Mouse (Mus musculus) adrenal gland, adult 18-20 months (tissue): ENCODE measurements around the gene Rps16. TPM values are rescaled to one million over a fixed set of nuclear protein-coding genes. Genes with fewer than 3 reads are reported as not detected.
A peak's percentile ranks its signal among the peaks of the same experiment; 100 is the strongest.

Experiments used
- DNase-seq, 2 experiments: peaks; one replicate each; pipeline ENCODE4 v3.0.0; 2021 to 2022; ENCODE audit warnings: low spot score in 2 of 2
- total RNA-seq, 2 experiments: library from RNA; stranded (reverse); gene quantifications; 1 replicate in 1 of 2; 2 replicates in 1 of 2; pipeline ENCODE4 v1.2.3; 2021

Rps16 gene
- total RNA-seq, 2 experiments from 2014 or later: 983 to 986 TPM

- peak; percentile 99 for DNase-seq
These were observed 22.0 kb downstream of the Rps16 start, which contains the start of gene Plekhg2 for GRCm38 (mm10) chr7:28372251-28373108. Plekhg2 (minus strand) TSS chr7:28372599.

- DNase-seq: peak; percentile 68 to 75
These were observed 22.7 kb downstream of the Rps16 start for GRCm38 (mm10) chr7:28373131-28373581.

DNA sequence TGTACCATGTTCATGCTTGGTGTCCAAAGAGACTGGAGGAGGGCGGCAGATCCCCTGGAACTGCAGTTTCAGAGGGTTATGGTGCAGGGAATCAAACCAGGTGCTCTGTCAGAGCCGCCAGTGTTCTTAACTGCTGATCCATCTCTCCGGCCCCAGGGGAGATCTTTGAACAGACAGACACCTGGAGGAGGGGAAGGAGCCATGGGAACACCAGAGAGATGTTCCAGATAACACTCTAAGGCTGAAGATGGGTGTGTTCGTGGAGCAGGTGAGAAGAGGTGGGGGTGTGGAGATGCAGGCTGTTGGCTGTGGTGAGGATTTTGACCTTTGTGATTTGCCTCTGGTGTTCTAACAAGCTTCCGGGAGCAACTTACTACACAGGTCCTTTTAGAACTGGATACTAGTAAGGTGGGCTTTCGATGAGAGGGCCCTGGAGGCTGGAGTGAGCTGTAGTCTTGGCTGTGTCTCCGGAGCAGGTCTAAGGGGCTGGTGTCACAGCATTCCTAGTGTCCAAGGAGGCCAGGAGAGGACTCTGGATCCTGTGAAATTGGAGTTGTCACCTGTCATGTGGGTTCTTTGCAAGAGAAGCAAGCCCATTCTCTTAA, 23.5 kb downstream of the Rps16 start:
- DNase-seq: no peak

- DNase-seq: no peak
These were observed 24.2 kb downstream of the Rps16 start for GRCm38 (mm10) chr7:28374647-28375046.

DNA sequence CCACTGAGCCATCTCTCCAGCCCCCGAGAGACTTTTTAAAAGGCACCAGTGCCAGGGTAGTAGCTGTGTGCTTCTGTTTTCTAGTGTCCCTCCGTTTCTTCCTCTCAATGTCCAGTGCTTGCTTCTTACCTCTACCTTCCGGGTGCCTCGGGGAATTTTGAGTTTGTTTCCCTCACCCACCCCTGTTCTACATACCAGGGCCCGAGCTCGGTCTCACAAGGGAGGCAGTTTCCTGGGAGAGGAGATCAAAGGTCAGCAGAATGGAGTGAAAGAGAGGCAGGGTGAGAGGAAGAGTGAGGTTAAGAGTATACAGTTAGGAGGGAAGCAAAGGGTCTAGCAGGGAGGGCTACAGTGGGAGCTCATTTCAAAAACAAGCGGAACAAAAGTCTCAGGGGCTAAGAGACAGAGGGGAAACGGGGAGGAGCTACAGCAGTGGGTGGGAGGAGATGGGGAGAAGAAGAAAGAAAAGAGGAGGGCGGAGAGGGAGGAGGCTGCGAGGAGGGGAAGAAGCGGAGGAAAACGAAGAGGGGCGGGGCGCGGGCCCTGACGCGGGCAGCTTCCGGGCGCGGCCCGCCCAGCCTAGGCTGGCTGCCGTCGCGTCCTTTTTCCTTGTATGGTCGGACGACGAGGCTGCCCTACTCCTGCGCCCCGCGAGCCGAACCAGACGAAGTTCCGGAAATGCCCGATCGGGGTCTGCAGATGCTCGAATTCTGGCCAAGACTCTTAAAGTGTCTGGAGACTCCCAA, 24.9 kb downstream of the Rps16 start:
- peak; percentile 84 to 90 for DNase-seq

- DNase-seq: peak; percentile 62 to 81
These were observed 25.7 kb downstream of the Rps16 start for GRCm38 (mm10) chr7:28376011-28376771.

DNA sequence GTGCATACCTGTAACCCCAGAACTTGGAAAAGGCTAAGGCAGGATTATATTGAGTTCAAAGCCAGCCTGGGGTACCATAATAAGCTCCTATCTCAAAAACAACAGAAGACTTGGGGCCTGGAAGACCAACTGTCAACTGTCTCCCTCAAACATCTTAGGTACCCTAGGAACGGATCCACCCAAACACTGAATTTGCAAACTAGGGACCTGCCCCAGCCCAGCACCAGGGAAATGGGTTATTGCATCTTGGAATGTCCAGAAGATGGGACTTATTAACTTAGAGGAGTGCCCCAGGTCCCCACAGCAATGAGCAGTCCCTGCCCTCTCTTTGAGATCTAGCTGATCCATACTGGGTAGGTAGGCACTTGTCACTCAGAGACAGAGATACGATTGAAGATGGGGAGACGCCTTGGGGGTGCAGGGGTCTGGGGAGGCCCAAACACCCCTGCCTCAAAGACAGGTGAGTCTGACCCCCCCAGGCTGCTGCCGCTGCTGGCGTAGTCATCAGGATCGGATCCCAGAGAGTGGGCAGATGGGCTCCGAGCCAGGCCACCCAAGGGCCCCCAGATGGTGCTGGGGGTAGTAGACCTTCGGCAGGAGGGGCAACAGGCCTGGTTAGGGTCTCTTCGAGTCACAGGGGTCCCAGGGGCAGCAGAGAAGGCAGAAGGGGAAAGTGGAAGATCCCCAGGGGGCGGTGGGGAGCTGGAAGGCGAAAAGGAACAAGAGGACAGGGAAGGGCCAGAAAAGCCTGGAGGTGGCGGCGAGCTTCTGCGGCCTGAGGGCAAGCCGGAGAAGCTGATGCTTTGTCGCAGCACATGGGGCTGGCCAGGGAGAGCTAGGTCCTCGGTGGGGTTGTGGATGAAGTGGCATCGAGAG, 27.0 kb downstream of the Rps16 start:
- no peak for DNase-seq

GRCm38 (mm10) chr7:28378066-28378690, 27.7 kb downstream of the Rps16 start:
- peak in 1 of 2 experiments; percentile 65 for DNase-seq

- DNase-seq: peak; percentile 98 to 99
These were observed 28.6 kb downstream of the Rps16 start for GRCm38 (mm10) chr7:28378769-28379651.

- no peak for DNase-seq
These were observed 30.0 kb downstream of the Rps16 start, which contains the start of gene Zfp36 for GRCm38 (mm10) chr7:28380237-28381016. Zfp36 (minus strand) TSS chr7:28380253.

- DNase-seq: peak; percentile 76 to 77
These were observed 30.8 kb downstream of the Rps16 start for GRCm38 (mm10) chr7:28381017-28381790.

DNA sequence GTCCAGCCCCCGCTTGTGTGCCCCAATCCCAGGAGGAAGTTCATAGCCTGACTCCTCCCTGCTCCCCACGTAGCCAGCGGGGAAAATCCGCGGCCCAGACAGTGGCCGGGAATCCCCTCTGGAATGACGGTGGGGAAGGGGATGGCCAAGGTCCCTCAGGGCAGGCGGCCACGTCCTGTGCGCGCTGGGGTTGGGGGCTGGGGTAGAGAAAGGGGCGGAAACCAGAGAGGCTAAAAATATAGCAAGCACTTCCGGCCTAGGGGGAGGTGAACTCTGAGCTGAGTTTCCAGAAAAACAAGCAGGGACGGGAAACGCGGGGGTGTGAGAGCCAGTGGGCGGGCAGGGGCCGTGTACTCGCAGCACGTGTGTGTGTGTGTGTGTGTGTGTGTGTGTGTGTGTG, 31.5 kb downstream of the Rps16 start:
- DNase-seq: peak; percentile 72 to 76

GRCm38 (mm10) chr7:28382347-28382951, 32.0 kb downstream of the Rps16 start:
- no peak for DNase-seq

- DNase-seq: peak in 1 of 2 experiments; percentile 52
These were observed 32.5 kb downstream of the Rps16 start for GRCm38 (mm10) chr7:28382981-28383396.

DNA sequence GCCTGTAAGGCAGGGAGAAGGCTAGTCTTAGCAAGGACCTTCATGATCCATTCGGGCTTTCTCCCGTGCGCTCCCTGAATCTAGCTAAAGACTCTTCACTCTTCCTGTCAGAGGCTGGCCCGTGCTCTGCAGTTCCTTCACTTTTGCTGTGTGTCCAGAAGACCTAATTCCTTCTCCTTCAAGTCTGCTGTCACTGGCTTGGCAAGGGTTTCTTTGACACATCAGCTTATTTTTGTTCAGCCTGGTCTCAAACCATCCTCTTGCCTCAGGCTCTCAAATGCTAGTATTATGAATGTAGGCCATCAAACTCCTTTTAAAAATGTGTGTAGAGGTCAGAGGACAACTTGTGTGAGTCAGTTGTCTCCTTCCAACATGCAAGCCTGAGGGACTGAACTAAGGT, 33.2 kb downstream of the Rps16 start:
- DNase-seq: no peak

GRCm38 (mm10) chr7:28384162-28384561, 33.7 kb downstream of the Rps16 start:
- DNase-seq: no peak
